13 mouse cellular contexts compared by ENCODE assay signal in the genomic region with DNA sequence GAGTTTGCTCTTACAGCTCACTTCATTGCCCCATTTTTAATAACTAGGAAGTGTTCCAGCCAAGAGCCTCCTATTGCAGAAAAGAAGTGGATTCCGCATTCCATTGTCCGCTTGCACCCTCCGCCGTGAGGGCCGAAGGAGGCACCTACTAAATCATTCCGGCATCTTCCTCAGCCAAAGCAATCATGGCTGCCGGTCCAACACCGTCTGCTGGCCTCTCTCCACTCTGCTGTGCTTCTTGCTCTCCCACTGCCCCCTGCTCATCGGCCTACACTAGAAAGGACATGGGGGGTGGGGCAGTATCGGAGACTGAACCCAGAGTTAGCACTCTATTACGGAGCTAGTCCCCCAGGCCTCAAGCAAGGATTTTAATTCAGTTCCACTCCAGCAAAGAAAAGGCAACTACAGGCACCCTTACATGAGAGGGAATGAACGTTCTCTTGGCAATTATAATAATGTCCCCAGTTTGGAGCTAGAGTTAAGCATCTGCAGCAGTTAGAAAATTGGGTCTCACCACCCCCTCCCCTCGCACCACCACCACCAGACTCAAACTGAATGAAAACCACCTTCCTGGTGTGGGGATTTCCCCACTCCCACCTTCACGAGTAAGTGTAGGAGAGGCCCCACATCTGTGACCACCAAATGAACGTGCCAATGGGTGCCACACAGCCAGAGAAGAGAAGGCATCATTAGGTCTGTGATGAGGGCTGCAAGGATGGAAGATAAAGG.
DNase-seq lines count a peak whose midpoint lies in the region; ATAC-seq and TF ChIP-seq lines count a peak whose summit lies in the region.
"Had no signal": no experiment of that assay in that cellular context is flagged by ENCODE, and none has a peak within 500 bp of the region (broad histone marks: within the 10 kb centered on the region; RNA-seq: fewer than 3 reads in every experiment).

No protein-coding gene starts in this region.

- no peak overlapping the region for H3K9ac ChIP-seq in kidney, embryonic 16.5 days (replicated peaks; ENCODE audit: low read length)
- H3K9ac ChIP-seq in embryonic facial prominence, embryonic 15.5 days, result no peak overlapping the region
- H3K9ac ChIP-seq in lung, postnatal 0 days (replicated peaks; ENCODE audit: low read depth), result no peak overlapping the region
- H3K9ac ChIP-seq in forebrain, embryonic 14.5 days (ENCODE audit: low read length), result no peak overlapping the region
- H3K9ac ChIP-seq: forebrain, embryonic 12.5 days; liver, postnatal 0 days had no signal

- TF ChIP-seq EP300 in lung, postnatal 0 days (IDR thresholded peaks at IDR 0.05), result no peak

- no peak overlapping the region; the same call in 1 of the 2 replicates for H3K4me2 ChIP-seq in kidney, embryonic 16.5 days (replicated peaks; ENCODE audit: low read depth, low read length)
- H3K4me2 ChIP-seq in embryonic facial prominence, embryonic 15.5 days (replicated peaks), result no peak overlapping the region
- no peak overlapping the region for H3K4me2 ChIP-seq in lung, postnatal 0 days (replicated peaks; ENCODE audit: low read depth, low read length)
- H3K4me2 ChIP-seq in forebrain, embryonic 14.5 days (ENCODE audit: low read length), result no peak overlapping the region
- H3K4me2 ChIP-seq: forebrain, embryonic 12.5 days had no signal

- DNase-seq in kidney, adult 9 months, result no peak
- peak; percentile 52 for DNase-seq in embryonic facial prominence, embryonic 10.5 days (ENCODE audit: low spot score)
- DNase-seq in lung, postnatal 0 days (ENCODE audit: low spot score), result peak; percentile 76
- no peak for DNase-seq in forebrain, embryonic 14.5 days (ENCODE audit: low spot score)
- no peak for DNase-seq in gastrocnemius, postnatal 4 days (ENCODE audit: low spot score in 2 of 2)
- DNase-seq in cerebellum, adult 11 months, result no peak
- DNase-seq: cerebellum, adult 9-11 months; gastrocnemius, postnatal 10 days; liver, postnatal 0 days had no signal

- no peaks in the 10 kb centered on the region for H3K36me3 ChIP-seq in kidney, embryonic 16.5 days (ENCODE audit: insufficient read depth, low read length)
- H3K36me3 ChIP-seq in embryonic facial prominence, embryonic 10.5 days (replicated peaks), result no peaks in the 10 kb centered on the region
- no peaks in the 10 kb centered on the region for H3K36me3 ChIP-seq in embryonic facial prominence, embryonic 15.5 days
- no peaks in the 10 kb centered on the region for H3K36me3 ChIP-seq in lung, postnatal 0 days (ENCODE audit: insufficient read depth, low read length)
- H3K36me3 ChIP-seq in forebrain, embryonic 14.5 days (ENCODE audit: control insufficient read depth, insufficient read depth, low read length), result no peaks in the 10 kb centered on the region
- H3K36me3 ChIP-seq: forebrain, embryonic 12.5 days had no signal

- H3K27ac ChIP-seq in kidney, embryonic 16.5 days (ENCODE audit: low read length), result 0 out of 2 replicates have a peak overlapping the region, but pooled peaks have one; percentile 7
- H3K27ac ChIP-seq in embryonic facial prominence, embryonic 10.5 days (replicated peaks), result peak overlapping the region; percentile 88
- H3K27ac ChIP-seq in embryonic facial prominence, embryonic 15.5 days (replicated peaks), result peak overlapping the region; percentile 53
- H3K27ac ChIP-seq in lung, postnatal 0 days (ENCODE audit: low read length), result peak overlapping the region; percentile 59; the same call in 1 of the 2 replicates
- H3K27ac ChIP-seq in forebrain, embryonic 14.5 days (ENCODE audit: low read depth, low read length), result no peak overlapping the region
- H3K27ac ChIP-seq: forebrain, embryonic 12.5 days; left cerebral cortex, adult 2 months had no signal

- H3K4me1 ChIP-seq in kidney, embryonic 16.5 days (ENCODE audit: insufficient read depth, low read length), result peaks cover 7% of the 10 kb centered on the region; the same call in 1 of the 2 replicates
- H3K4me1 ChIP-seq in embryonic facial prominence, embryonic 10.5 days, result peaks cover 20% of the 10 kb centered on the region
- peaks cover 12% of the 10 kb centered on the region for H3K4me1 ChIP-seq in embryonic facial prominence, embryonic 15.5 days
- H3K4me1 ChIP-seq in lung, postnatal 0 days (ENCODE audit: insufficient read depth, low read depth, low read length), result no peaks in the 10 kb centered on the region
- no peaks in the 10 kb centered on the region for H3K4me1 ChIP-seq in forebrain, embryonic 14.5 days (ENCODE audit: control insufficient read depth, insufficient read depth, low read length)
- H3K4me1 ChIP-seq: forebrain, embryonic 12.5 days had no signal

- no peaks in the 10 kb centered on the region for H3K9me3 ChIP-seq in kidney, embryonic 16.5 days (ENCODE audit: low read length)
- H3K9me3 ChIP-seq in embryonic facial prominence, embryonic 10.5 days, result no peaks in the 10 kb centered on the region
- H3K9me3 ChIP-seq in embryonic facial prominence, embryonic 15.5 days (replicated peaks), result no peaks in the 10 kb centered on the region
- H3K9me3 ChIP-seq in lung, postnatal 0 days (ENCODE audit: low read length), result no peaks in the 10 kb centered on the region
- H3K9me3 ChIP-seq in forebrain, embryonic 14.5 days (replicated peaks; ENCODE audit: control insufficient read depth, low read length), result no peaks in the 10 kb centered on the region
- H3K9me3 ChIP-seq: forebrain, embryonic 12.5 days had no signal

- peak; percentile 59; the same call in 1 of the 2 replicates for ATAC-seq in kidney, embryonic 16.5 days (ENCODE audit: low FRiP score, low TSS enrichment)
- 0 out of 2 replicates have a peak, but pooled peaks have one; percentile 22 for ATAC-seq in embryonic facial prominence, embryonic 15.5 days (ENCODE audit: insufficient number of reproducible peaks, low FRiP score, low TSS enrichment, low read depth)
- peak; percentile 25 for ATAC-seq in lung, postnatal 0 days
- ATAC-seq in forebrain, embryonic 14.5 days, result no peak
- ATAC-seq: liver, postnatal 0 days had no signal

- H3K4me3 ChIP-seq in kidney, embryonic 16.5 days (ENCODE audit: low read length), result no peak overlapping the region
- peak overlapping the region; percentile 26; the same call in 1 of the 2 replicates for H3K4me3 ChIP-seq in embryonic facial prominence, embryonic 10.5 days
- no peak overlapping the region for H3K4me3 ChIP-seq in embryonic facial prominence, embryonic 15.5 days (replicated peaks)
- H3K4me3 ChIP-seq in lung, postnatal 0 days (ENCODE audit: low read depth, low read length), result no peak overlapping the region
- no peak overlapping the region for H3K4me3 ChIP-seq in forebrain, embryonic 14.5 days (ENCODE audit: low read depth, low read length)
- H3K4me3 ChIP-seq: forebrain, embryonic 12.5 days; left cerebral cortex, adult 2 months had no signal

- no peak for TF ChIP-seq CTCF in lung, postnatal 0 days (IDR thresholded peaks at IDR 0.05)

- WGBS in kidney, embryonic 16.5 days, result 52% methylated on average over 15 of the region's 15 CpGs
- 65% methylated on average over 15 of the region's 15 CpGs for WGBS in embryonic facial prominence, embryonic 10.5 days
- WGBS in embryonic facial prominence, embryonic 15.5 days, result 59% methylated on average over 15 of the region's 15 CpGs
- WGBS in lung, postnatal 0 days, result 59% methylated on average over 15 of the region's 15 CpGs
- WGBS in forebrain, embryonic 14.5 days, result 91% methylated on average over 15 of the region's 15 CpGs

- no peaks in the 10 kb centered on the region for H3K27me3 ChIP-seq in kidney, embryonic 16.5 days (ENCODE audit: insufficient read depth, low read length)
- no peaks in the 10 kb centered on the region for H3K27me3 ChIP-seq in embryonic facial prominence, embryonic 10.5 days (replicated peaks; ENCODE audit: low read depth, poor library complexity, severe bottlenecking)
- H3K27me3 ChIP-seq in embryonic facial prominence, embryonic 15.5 days, result no peaks in the 10 kb centered on the region
- no peaks in the 10 kb centered on the region for H3K27me3 ChIP-seq in lung, postnatal 0 days (replicated peaks; ENCODE audit: insufficient read depth, low read length)
- no peaks in the 10 kb centered on the region for H3K27me3 ChIP-seq in forebrain, embryonic 14.5 days (replicated peaks; ENCODE audit: control insufficient read depth, insufficient read depth, low read length)
- H3K27me3 ChIP-seq: forebrain, embryonic 12.5 days had no signal

Comparison
In these comparisons a context has a peak if more than half of its experiments do, and no peak if none do; other contexts are left out.
1. DNase-seq: peak in embryonic facial prominence, embryonic 10.5 days (single experiment) and lung, postnatal 0 days (single experiment); none in kidney, adult 9 months (single experiment), forebrain, embryonic 14.5 days (single experiment), gastrocnemius, postnatal 4 days (0 of 2) and cerebellum, adult 11 months (single experiment).